Mouse (Mus musculus) neural tube, embryonic 12.5 days (tissue): ENCODE data around the gene Spz1. TPM values are rescaled to one million over a fixed set of nuclear protein-coding genes. Genes with fewer than 3 reads are reported as not detected.

Source experiments
- polyA plus RNA-seq: library from polyadenylated mRNA; unstranded; fragments of >200 nt; fragmentation: Nextera tagmentation; extraction: Ambion mirVana; gene quantifications from 2 replicates; pipeline ENCODE4 v1.2.1, GENCODE M21; 2016

The Spz1 gene
- polyA plus RNA-seq, 1 experiment from 2014 or later = not detected

Other genes starting within 250 kb of the Spz1 start
- gene Dhfr, start 221.4 kb downstream of the Spz1 start, polyA plus RNA-seq = 10.6 and 11.5 TPM in 2 replicates
- gene Msh3, start 221.2 kb downstream of the Spz1 start, polyA plus RNA-seq = 30.1 and 30.2 TPM in 2 replicates
- gene Ankrd34b, start 150.3 kb downstream of the Spz1 start, polyA plus RNA-seq = 0.45 and 0.52 TPM in 2 replicates
- not detected in 2 replicates for gene Fam151b, start 92.2 kb downstream of the Spz1 start, polyA plus RNA-seq
- 9.5 and 11.2 TPM in 2 replicates for gene Zfyve16, start 45.3 kb downstream of the Spz1 start, polyA plus RNA-seq
- 23.4 and 27.9 TPM in 2 replicates for gene Serinc5, start 34.9 kb upstream of the Spz1 start, polyA plus RNA-seq
- gene Thbs4, start 218.6 kb upstream of the Spz1 start, polyA plus RNA-seq = 1.6 and 2.8 TPM in 2 replicates